ENCODE assay signal across 10 mouse cellular contexts in the genomic region with DNA sequence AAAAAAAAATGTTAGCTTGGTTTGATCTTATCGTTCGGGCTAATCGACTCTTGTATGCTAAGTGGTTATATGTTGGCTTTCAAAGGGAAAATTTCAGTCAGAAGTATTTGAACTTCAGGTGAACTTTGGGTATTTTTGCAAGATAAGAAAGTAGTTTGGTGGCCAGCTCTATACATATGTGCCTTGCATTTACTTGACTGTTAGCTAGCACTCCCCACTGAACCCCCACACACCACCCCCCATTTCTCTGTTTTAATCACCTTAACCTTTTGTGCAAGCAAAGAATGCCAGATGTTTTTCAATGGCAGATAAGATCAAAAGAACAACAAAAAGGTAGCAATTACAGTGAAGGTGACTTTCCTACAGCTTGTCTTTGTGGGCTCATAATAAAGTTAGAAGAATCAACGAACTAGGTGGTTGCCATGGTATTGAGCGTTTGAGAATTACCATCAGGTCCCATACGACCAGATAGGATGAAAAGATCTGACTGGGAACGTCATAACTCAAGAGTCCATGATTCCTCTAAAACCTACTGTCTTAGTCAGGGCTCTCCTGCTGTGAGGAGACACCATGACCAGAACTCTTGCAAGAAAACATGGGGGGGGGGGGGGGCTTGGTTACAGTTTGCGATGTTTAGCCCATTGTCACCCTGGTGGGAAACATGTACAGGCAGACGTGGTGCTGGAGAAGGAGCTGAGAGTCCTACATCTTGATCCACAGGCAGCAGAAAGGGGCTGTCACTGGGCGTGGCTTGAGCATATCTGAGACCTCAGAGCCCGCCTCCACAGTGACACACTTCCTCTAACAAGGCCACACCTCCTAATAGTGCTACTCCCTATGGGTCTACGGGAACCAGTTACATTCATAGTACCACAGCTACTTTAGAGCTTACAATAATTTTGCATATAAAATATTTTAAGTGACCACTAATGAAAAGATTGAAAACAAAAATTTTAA.
DNase-seq lines count a peak whose midpoint lies in the region; ATAC-seq lines count a peak whose summit lies in the region.
"Had no signal": no experiment of that assay in that cellular context is flagged by ENCODE, and none has a peak within 500 bp of the region (broad histone marks: within the 10 kb centered on the region; RNA-seq: fewer than 3 reads in every experiment).

No protein-coding gene starts in this region.

- no peak overlapping the region for H3K9ac ChIP-seq in forebrain, embryonic 11.5 days (ENCODE audit: low read length)
- H3K9ac ChIP-seq in forebrain, embryonic 15.5 days (replicated peaks) = no peak overlapping the region
- H3K9ac ChIP-seq in lung, embryonic 15.5 days = no peak overlapping the region
- no peak overlapping the region for H3K9ac ChIP-seq in liver, embryonic 12.5 days
- no peak overlapping the region for H3K9ac ChIP-seq in stomach, embryonic 16.5 days (ENCODE audit: low read length)

- no peak for DNase-seq in forebrain, embryonic 11.5 days (ENCODE audit: low spot score)
- DNase-seq in lung, postnatal 14 days = no peak
- no peak for DNase-seq in frontal cortex, adult 2 months (ENCODE audit: extremely low spot score in 1 of 2, low spot score in 1 of 2)
- no peak for DNase-seq in gastrocnemius, postnatal 4 days (ENCODE audit: low spot score in 2 of 2)
- DNase-seq: adrenal gland, postnatal 10 days; right cerebral cortex, postnatal 14 days had no signal

- H3K4me3 ChIP-seq in forebrain, embryonic 11.5 days (ENCODE audit: low read depth, low read length) = no peak overlapping the region
- no peak overlapping the region for H3K4me3 ChIP-seq in forebrain, embryonic 15.5 days
- H3K4me3 ChIP-seq in lung, embryonic 15.5 days = no peak overlapping the region
- no peak overlapping the region for H3K4me3 ChIP-seq in liver, embryonic 12.5 days
- no peak overlapping the region for H3K4me3 ChIP-seq in stomach, embryonic 16.5 days (replicated peaks; ENCODE audit: low read length)

- H3K4me2 ChIP-seq in forebrain, embryonic 11.5 days (ENCODE audit: low read depth, low read length, severe bottlenecking) = no peak overlapping the region
- H3K4me2 ChIP-seq in forebrain, embryonic 15.5 days (replicated peaks) = no peak overlapping the region
- no peak overlapping the region; the same call in 1 of the 2 replicates for H3K4me2 ChIP-seq in lung, embryonic 15.5 days
- no peak overlapping the region for H3K4me2 ChIP-seq in liver, embryonic 12.5 days
- peak overlapping the region; percentile 15; the same call in 1 of the 2 replicates for H3K4me2 ChIP-seq in stomach, embryonic 16.5 days (ENCODE audit: low read depth, low read length)

- H3K36me3 ChIP-seq in forebrain, embryonic 11.5 days (ENCODE audit: control insufficient read depth, insufficient read depth, low read length) = no peaks in the 10 kb centered on the region
- H3K36me3 ChIP-seq in forebrain, embryonic 15.5 days = no peaks in the 10 kb centered on the region
- no peaks in the 10 kb centered on the region for H3K36me3 ChIP-seq in lung, embryonic 15.5 days
- H3K36me3 ChIP-seq in liver, embryonic 12.5 days = peaks cover 9% of the 10 kb centered on the region
- no peaks in the 10 kb centered on the region for H3K36me3 ChIP-seq in stomach, embryonic 16.5 days (ENCODE audit: control insufficient read depth, insufficient read depth, low read length)

- H3K27me3 ChIP-seq in forebrain, embryonic 11.5 days (ENCODE audit: control insufficient read depth, insufficient read depth, low read length) = no peaks in the 10 kb centered on the region
- no peaks in the 10 kb centered on the region for H3K27me3 ChIP-seq in forebrain, embryonic 15.5 days
- H3K27me3 ChIP-seq in lung, embryonic 15.5 days = no peaks in the 10 kb centered on the region
- H3K27me3 ChIP-seq in liver, embryonic 12.5 days (replicated peaks) = no peaks in the 10 kb centered on the region
- H3K27me3 ChIP-seq in stomach, embryonic 16.5 days (ENCODE audit: control insufficient read depth, insufficient read depth, low read length) = no peaks in the 10 kb centered on the region

- H3K9me3 ChIP-seq in forebrain, embryonic 11.5 days (ENCODE audit: control insufficient read depth, low read length) = no peaks in the 10 kb centered on the region
- no peaks in the 10 kb centered on the region for H3K9me3 ChIP-seq in forebrain, embryonic 15.5 days
- no peaks in the 10 kb centered on the region for H3K9me3 ChIP-seq in lung, embryonic 15.5 days
- H3K9me3 ChIP-seq in liver, embryonic 12.5 days (replicated peaks) = no peaks in the 10 kb centered on the region
- H3K9me3 ChIP-seq in stomach, embryonic 16.5 days (replicated peaks; ENCODE audit: control insufficient read depth, low read length) = no peaks in the 10 kb centered on the region

- ATAC-seq in forebrain, embryonic 11.5 days (replicated peaks; ENCODE audit: low FRiP score) = 0 out of 2 replicates have a peak, but pooled peaks have one; percentile 21
- ATAC-seq in forebrain, embryonic 15.5 days (replicated peaks) = no peak
- peak; percentile 44 for ATAC-seq in lung, embryonic 15.5 days (ENCODE audit: borderline replicate concordance, extremely low read depth, low FRiP score, low TSS enrichment)
- ATAC-seq in liver, embryonic 12.5 days = peak; percentile 68
- ATAC-seq in stomach, embryonic 16.5 days (ENCODE audit: insufficient read depth, low FRiP score) = peak; percentile 55; the same call in 1 of the 2 replicates

- H3K27ac ChIP-seq in forebrain, embryonic 11.5 days (ENCODE audit: low read depth, low read length) = no peak overlapping the region
- no peak overlapping the region for H3K27ac ChIP-seq in forebrain, embryonic 15.5 days (replicated peaks)
- peak overlapping the region; percentile 93 for H3K27ac ChIP-seq in lung, embryonic 15.5 days
- H3K27ac ChIP-seq in liver, embryonic 12.5 days = no peak overlapping the region
- peak overlapping the region; percentile 62 for H3K27ac ChIP-seq in stomach, embryonic 16.5 days (ENCODE audit: low read length)

- 90% methylated on average over 12 of the region's 12 CpGs for WGBS in forebrain, embryonic 11.5 days
- 88% methylated on average over 12 of the region's 12 CpGs for WGBS in forebrain, embryonic 15.5 days
- 54% methylated on average over 12 of the region's 12 CpGs for WGBS in lung, embryonic 15.5 days
- WGBS in liver, embryonic 12.5 days (ENCODE audit: insufficient replicate concordance) = 76% methylated on average over 12 of the region's 12 CpGs
- WGBS in stomach, embryonic 16.5 days = 57% methylated on average over 12 of the region's 12 CpGs

- no peaks in the 10 kb centered on the region for H3K4me1 ChIP-seq in forebrain, embryonic 11.5 days (replicated peaks; ENCODE audit: control insufficient read depth, insufficient read depth, low read length)
- H3K4me1 ChIP-seq in forebrain, embryonic 15.5 days = no peaks in the 10 kb centered on the region
- H3K4me1 ChIP-seq in lung, embryonic 15.5 days = peaks cover 39% of the 10 kb centered on the region
- H3K4me1 ChIP-seq in liver, embryonic 12.5 days = peaks cover 12% of the 10 kb centered on the region; the same call in 1 of the 2 replicates
- H3K4me1 ChIP-seq in stomach, embryonic 16.5 days (ENCODE audit: control insufficient read depth, insufficient read depth, low read length) = peaks cover 16% of the 10 kb centered on the region

Comparison
In these comparisons a context has a peak if more than half of its experiments do, and no peak if none do; other contexts are left out.
1. H3K27ac ChIP-seq: peak in lung, embryonic 15.5 days (single experiment) and stomach, embryonic 16.5 days (single experiment); none in forebrain, embryonic 11.5 days (single experiment), forebrain, embryonic 15.5 days (single experiment) and liver, embryonic 12.5 days (single experiment).